Mouse (Mus musculus) cortical plate, adult 2 months (tissue): ENCODE measurements around the gene Cfap54.

Experiments
- CTCF ChIP-seq: fragments of 200-500 bp; IDR thresholded peaks from 2 replicates; pipeline ENCODE4 v1.5.1; 2011; ENCODE audit warnings: mild to moderate bottlenecking, control low read depth, low read length; ENCODE audit not compliant: insufficient read depth; ENCODE audit errors: extremely low read depth
- POLR2A ChIP-seq: fragments of 200-500 bp; IDR thresholded peaks from 2 replicates; pipeline ENCODE4 v1.6.1; 2011; ENCODE audit warnings: mild to moderate bottlenecking, low read length, control low read depth; ENCODE audit not compliant: insufficient read depth; ENCODE audit errors: extremely low read depth

GRCm38 (mm10) chr10:93053315-93053714, 28.1 kb downstream of the Cfap54 start:
- no peak for TF ChIP-seq CTCF
- TF ChIP-seq POLR2A = no peak
